Mouse (Mus musculus) spleen, adult 2 months (tissue): ENCODE measurements around the gene Aco2. TPM values are rescaled to one million over a fixed set of nuclear protein-coding genes. Genes with fewer than 3 reads are reported as not detected.
"Not testable (repeated sequence)": the region's sequence is repeated elsewhere in the genome, so short reads cannot be mapped to it uniquely, and the experiment has no call there.

ENCODE experiments used
- DNase-seq, 2 experiments: peaks; one replicate each; pipeline versions ENCODE4 v3.0.0 to v3.0.0-alpha.2; 2012 to 2021; ENCODE audit warnings: low spot score in 2 of 2, low read depth in 1 of 2
- H3K27ac ChIP-seq: fragments of 200-500 bp; 2 replicates; pipeline ENCODE4 v1.5.1; 2012; ENCODE audit warnings: low read length, inconsistent platforms; ENCODE audit not compliant: insufficient read depth
- H3K27me3 ChIP-seq: fragments of 200-500 bp; 2 replicates; pipeline ENCODE4 v1.6.1; 2012; ENCODE audit warnings: mild to moderate bottlenecking, moderate library complexity, low read length, inconsistent platforms; ENCODE audit not compliant: control insufficient read depth, insufficient read depth
- H3K36me3 ChIP-seq: fragments of 200-500 bp; 2 replicates; pipeline ENCODE4 v1.6.1; 2012; ENCODE audit warnings: mild to moderate bottlenecking, low read length, inconsistent platforms; ENCODE audit not compliant: control insufficient read depth, insufficient read depth
- H3K4me1 ChIP-seq: fragments of 200-500 bp; 2 replicates; pipeline ENCODE4 v1.6.1; 2011; ENCODE audit warnings: inconsistent platforms; ENCODE audit not compliant: control insufficient read depth, insufficient read depth, insufficient read length
- H3K4me3 ChIP-seq: fragments of 200-500 bp; 2 replicates; pipeline ENCODE4 v1.5.1; 2011; ENCODE audit warnings: mild to moderate bottlenecking, inconsistent platforms; ENCODE audit not compliant: insufficient read depth, insufficient read length; ENCODE audit errors: extremely low read depth
- CTCF ChIP-seq: fragments of 200-500 bp; IDR thresholded peaks from 2 replicates; pipeline ENCODE4 v1.5.1; 2011; ENCODE audit warnings: mild to moderate bottlenecking, inconsistent platforms; ENCODE audit not compliant: insufficient read depth, insufficient read length, insufficient replicate concordance; ENCODE audit errors: extremely low read depth
- POLR2A ChIP-seq: fragments of 200-500 bp; IDR thresholded peaks from 2 replicates; pipeline ENCODE4 v1.6.1; 2011; ENCODE audit warnings: low read depth, low read length, inconsistent platforms
- WGBS: fragments of 180-500 bp; shearing (Covaris S2); methylation state at CpG from one replicate; pipeline ENCODE4 v1.1.7; 2018; 5-methylcytosine and 5-hydroxymethylcytosine counted together
- polyA plus RNA-seq: library from polyadenylated mRNA; depleted of rRNA; stranded (reverse); fragments of >200 nt; gene quantifications from 2 replicates; pipeline ENCODE4 v1.2.3, GENCODE M21; 2012

The Aco2 gene
- polyA plus RNA-seq, 1 experiment, result 68.7 TPM

DNA sequence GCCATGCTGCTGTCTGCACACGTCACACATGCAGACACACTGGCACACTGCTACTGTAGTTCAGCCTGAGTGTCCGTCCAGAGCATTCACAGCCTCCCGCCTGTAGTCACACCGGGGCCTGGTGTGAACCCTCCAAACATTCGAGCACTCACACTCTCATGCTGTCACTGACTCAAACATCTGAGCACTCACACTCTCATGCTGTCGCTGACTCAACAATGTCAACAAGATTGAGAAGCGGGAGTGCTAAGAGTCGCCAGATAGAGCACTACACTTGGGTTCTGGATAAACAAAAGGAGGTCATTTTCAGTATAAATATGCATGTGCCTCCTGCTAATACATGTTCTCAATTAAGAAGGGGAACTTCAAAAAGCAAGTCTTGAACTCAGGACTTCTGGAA is 35.8 kb downstream of the Aco2 start:
- Histone ChIP-seq H3K27ac (no peak overlapping the region), H3K4me1 (no peaks in the 10 kb centered on the region), H3K27me3 (no peaks in the 10 kb centered on the region), H3K36me3 (peaks cover 29% of the 10 kb centered on the region), H3K4me3 (no peak overlapping the region)
- WGBS, result 94% methylated on average over 8 of the region's 8 CpGs
- TF ChIP-seq CTCF, result no peak
- TF ChIP-seq POLR2A, result no peak
- no peak for DNase-seq

DNA sequence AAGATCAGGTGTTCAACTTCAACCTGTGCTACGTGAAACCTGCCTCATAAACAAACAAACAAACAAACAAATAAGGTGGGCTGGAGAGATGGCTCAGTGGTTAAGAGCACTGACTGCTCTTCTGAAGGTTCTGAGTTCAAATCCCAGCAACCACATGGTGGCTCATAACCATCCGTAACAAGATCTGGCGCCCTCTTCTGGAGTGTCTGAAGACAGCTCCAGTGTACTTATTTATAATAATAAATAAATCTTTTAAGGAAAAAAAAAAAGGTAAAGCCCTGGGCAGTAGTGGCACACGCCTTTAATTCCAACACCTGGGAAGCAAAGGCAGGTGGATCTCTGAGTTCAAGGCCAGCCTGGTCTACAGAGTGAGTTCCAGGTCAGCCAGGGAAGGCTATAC is 36.7 kb downstream of the Aco2 start:
- H3K27me3 ChIP-seq, DNase-seq, H3K4me1 ChIP-seq, H3K4me3 ChIP-seq, H3K27ac ChIP-seq: not testable (repeated sequence)
- WGBS, result 86% methylated on average over 4 of the region's 4 CpGs
- H3K36me3 ChIP-seq, result peaks cover 33% of the 10 kb centered on the region

DNA sequence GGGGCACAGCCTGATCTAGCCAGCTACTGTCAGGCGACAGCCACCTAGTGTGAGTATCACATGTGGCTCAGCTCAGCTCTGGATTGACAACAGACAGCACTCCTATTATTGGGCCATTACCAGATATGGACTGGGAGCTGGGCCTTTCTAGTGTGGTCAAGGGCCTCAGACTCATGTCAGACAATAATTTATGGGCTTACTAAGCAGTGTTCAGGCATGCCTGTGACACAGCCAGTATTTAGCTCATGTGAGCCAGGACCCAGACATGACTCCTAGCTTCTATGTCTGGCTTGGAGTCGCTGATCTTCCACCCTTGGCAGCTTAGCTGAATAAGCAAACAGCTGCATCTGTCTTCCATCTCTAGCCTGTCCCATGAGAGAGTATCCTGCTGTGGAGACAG is 40.4 kb downstream of the Aco2 start:
- no peak for DNase-seq
- WGBS, result 85% methylated on average over 2 of the region's 2 CpGs
- peaks cover 48% of the 10 kb centered on the region for H3K36me3 ChIP-seq
- H3K4me3 ChIP-seq, result no peak overlapping the region
- H3K27me3 ChIP-seq, result no peaks in the 10 kb centered on the region
- TF ChIP-seq CTCF (no peak), POLR2A (no peak)
- no peak overlapping the region for H3K27ac ChIP-seq
- no peaks in the 10 kb centered on the region for H3K4me1 ChIP-seq

DNA sequence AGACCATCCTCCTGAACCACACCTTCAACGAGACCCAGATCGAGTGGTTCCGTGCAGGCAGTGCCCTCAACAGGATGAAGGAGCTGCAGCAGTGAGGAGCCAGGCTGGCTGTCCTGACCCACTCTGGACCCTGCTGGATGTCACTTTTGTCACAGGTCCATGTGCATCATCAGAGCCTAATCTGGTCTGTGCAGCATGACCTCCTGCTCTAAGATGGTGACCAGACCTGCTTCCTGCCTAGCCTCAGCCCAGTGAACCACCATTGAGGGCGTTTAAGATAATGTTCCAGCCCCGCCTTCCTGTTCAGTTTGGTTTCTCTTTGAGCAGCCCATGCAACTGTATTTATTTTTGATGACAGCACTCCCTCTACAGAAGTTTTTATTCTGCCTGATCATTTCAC is 42.6 kb downstream of the Aco2 start:
- Histone ChIP-seq H3K27ac (no peak overlapping the region), H3K27me3 (no peaks in the 10 kb centered on the region), H3K36me3 (peaks cover 48% of the 10 kb centered on the region), H3K4me3 (no peak overlapping the region), H3K4me1 (no peaks in the 10 kb centered on the region)
- DNase-seq, result no peak
- 78% methylated on average over 5 of the region's 5 CpGs for WGBS
- TF ChIP-seq POLR2A, result no peak

DNA sequence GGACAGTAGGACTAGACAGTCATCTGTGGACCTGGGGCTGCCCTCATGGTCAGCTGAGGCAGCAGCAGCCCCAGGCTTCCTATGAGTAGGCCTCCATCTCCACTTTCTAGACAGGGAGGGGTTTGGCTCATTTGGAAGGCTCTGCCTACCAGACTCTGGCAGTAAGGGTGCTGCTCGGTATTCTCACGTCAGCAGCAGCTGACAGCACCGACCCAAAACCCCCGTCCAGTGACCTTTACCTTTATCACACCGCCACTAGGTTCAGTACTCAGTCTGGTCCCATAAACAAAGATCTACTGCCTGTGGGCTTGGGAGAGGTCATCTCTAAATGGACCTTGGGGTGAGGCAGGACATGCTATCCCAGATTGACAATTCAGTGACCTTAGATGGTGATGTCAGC is 43.6 kb downstream of the Aco2 start:
- no peak overlapping the region for H3K27ac ChIP-seq
- WGBS, result 97% methylated on average over 5 of the region's 5 CpGs
- H3K4me3 ChIP-seq, result no peak overlapping the region
- no peak for DNase-seq
- TF ChIP-seq POLR2A (no peak), CTCF (no peak)
- peaks cover 39% of the 10 kb centered on the region for H3K36me3 ChIP-seq
- no peaks in the 10 kb centered on the region for H3K27me3 ChIP-seq
- no peaks in the 10 kb centered on the region for H3K4me1 ChIP-seq

DNA sequence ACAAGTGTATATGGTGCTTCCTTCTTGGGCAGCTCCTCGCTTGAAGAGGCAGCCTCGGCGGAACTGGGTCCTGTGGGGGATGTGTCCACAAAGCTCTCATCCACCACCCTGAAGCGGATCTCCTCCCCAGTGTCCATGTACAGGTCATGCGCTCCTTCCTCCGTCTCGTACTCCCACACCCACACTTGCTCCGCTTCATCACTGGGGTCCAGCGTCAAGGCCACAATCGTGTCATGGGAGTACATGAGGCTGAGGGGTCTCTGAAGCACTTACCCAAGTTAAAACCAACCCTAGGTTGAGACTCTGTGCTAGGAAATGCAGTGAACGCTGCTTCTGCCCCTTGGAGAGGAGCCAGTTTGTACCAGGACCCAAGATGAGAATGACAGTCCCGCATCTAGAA is 45.1 kb downstream of the Aco2 start:
- no peaks in the 10 kb centered on the region for H3K4me1 ChIP-seq
- no peak for TF ChIP-seq POLR2A
- no peak for TF ChIP-seq CTCF
- no peaks in the 10 kb centered on the region for H3K27me3 ChIP-seq
- 88% methylated on average over 12 of the region's 12 CpGs for WGBS
- no peak overlapping the region for H3K4me3 ChIP-seq
- DNase-seq, result no peak
- peaks cover 34% of the 10 kb centered on the region for H3K36me3 ChIP-seq
- H3K27ac ChIP-seq, result no peak overlapping the region

DNA sequence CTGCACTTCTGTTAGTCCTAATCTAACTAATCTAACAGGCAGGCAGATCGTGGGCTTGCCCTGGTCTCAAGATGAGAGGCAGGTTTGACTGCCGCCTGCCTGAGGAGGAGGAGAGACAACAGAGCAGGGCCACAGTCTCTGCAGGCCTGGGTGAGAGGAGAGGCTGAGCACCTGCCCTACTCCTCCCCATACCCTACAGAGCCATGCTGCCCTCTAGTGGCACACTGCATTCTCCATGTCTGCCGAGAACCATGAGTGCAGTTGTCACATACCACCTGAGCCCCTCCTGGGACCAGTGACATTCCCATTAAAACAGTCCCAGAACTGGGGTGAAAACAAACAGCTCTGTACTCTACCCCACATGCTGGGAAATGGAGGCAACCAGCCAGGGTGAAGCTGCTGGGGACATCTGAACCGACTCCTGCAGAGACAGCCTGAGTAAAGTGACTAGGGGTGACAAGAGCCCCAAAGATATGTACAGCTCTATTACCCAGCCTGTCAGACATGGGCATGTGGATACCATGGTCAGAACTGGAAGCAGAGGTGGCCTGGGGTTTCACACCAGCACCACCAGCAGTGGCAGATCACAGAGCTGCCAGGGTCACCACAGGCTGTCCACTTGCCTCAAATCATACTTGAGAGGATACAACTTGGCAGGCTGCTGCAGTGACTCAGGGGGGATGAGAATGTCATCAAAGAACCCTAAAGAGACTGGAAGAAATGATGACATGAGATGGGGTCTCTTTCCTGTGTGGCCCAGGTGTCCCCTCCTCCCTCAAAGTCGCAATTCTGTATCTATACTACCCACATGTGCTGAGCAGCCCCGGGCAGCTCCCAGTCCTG is 45.7 kb downstream of the Aco2 start:
- TF ChIP-seq CTCF (peak; percentile 93; the same call in 1 of the 2 replicates), POLR2A (no peak)
- Histone ChIP-seq H3K4me3 (no peak overlapping the region), H3K27ac (no peak overlapping the region), H3K4me1 (no peaks in the 10 kb centered on the region), H3K36me3 (peaks cover 30% of the 10 kb centered on the region), H3K27me3 (no peaks in the 10 kb centered on the region)
- WGBS, result 68% methylated on average over 6 of the region's 6 CpGs
- peak; percentile 45 to 78 for DNase-seq
